Mouse (Mus musculus) cerebellum, postnatal 14 days (tissue): ENCODE measurements around the gene Gga1.

Experiments used
- DNase-seq, 2 experiments: peaks; one replicate each; pipeline ENCODE4 v3.0.0; 2021; ENCODE audit warnings: mixed read lengths in 2 of 2

Gga1 gene

DNA sequence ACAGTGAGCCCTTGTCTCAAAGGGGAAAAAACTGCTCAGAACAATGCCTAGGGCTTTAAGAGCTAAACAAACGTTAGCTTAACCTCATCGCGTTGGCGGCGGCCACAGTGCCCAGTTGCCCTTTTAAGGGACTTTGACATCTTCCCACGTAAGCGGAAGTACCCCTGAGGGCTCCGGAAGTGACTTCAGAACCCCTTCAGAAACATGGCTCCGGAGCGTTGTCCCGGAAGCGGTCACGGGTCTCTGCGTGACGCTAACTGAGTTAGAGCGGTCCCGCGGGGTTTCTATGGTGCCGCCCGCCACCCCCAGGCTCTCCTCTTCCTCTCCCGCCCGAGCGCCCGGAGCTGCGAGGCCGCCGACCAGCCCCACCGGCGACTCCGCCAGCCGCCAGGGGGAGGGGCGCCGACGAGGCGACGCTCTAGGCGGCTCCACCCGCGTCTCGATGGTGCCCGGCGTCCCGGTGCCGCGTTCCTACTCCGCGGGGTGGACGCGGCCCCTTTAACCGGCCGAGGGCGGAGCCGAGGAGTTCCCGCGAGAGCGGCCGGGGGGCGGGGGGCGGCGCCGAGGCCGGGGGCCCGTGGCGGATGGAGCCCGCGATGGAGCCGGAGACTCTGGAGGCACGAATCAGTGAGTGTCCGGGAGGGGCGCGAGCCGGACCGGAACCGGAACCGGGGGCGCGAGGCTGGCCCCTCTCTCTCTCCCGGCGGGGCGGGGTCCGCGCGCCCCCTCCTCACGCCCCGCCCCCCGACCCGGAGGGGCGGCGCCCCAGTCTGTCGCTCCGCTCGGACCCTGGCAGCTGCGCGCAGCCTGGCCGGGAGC is at the start of gene Gga1:
Gene Gga1 (plus strand): TSS at position 200 of the 819 bp plus-strand sequence.
- peak; percentile 96 to 97 for DNase-seq

- DNase-seq = no peak
Measured at GRCm38 (mm10) chr15:78828315-78828714, 48.7 kb upstream of the Gga1 start.

- DNase-seq = no peak
Measured at GRCm38 (mm10) chr15:78829636-78830035, 47.4 kb upstream of the Gga1 start.

GRCm38 (mm10) chr15:78830742-78831719 is 46.0 kb upstream of the Gga1 start:
- DNase-seq = no peak

DNA sequence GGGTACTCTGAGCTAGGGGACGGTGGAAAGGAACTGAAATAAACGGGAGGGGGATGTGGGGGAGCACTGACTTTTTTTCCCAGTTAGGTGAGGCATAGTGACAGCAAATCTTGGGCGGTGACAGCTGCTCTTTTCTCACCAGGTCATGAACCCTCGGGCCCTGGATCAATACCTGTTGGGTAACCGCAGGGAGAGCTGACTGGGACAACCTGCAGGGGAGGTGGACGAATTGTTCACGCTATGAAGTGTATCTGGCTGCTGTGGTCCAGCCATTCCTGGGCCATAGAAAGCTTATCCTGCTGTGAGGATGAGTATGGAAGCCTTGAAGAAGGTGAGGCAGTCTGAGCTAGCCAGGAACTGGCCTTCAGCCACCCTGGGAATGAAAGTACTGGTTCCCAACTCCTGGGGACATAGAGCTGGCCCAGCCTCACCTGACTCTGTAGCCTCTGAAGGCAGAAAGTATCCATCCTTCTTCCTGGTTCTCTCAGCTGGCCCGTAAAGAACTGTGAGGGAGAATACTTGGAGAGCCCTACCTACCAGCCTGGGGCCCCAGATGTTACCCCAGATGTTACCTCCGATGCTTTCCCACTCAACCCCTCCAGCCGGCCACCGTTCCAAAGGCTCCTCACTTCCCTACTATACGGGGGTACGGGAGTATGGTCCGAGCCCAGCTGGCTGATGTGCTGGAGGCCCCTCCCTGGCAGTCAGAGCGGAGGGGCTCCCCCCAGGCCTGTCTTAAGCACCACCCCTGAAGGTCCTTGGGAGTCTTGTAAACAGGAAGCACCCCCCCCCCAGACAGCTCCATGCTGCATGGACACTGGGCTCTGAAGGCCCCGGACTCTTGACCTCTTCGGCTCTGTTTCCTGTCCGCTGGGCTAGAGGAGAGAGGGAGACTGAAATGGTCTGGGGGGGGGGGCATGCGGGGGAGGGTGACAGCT is 45.0 kb upstream of the Gga1 start:
- no peak for DNase-seq

DNA sequence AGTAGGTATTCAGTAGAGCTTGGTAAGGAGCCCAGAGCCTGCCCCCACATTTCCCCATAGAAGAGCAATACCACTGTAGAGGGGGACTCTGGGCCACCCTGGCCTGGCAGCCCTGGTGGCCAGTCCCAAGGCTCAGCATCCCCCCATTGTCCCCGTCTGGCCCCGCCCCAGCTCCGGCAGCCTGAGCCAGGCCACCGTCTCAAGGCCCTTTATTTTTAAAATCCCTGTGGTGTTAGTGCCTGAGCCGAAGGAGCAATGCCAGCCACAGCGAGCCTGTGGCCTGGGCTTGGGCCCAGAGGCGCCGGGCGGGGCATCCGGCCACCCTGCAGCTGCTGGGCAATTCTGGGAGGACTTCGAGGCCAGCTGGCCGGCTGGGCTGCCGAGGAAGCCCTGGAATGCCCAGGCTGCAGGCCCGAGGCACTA is 44.3 kb upstream of the Gga1 start:
- peak; percentile 75 to 80 for DNase-seq

- DNase-seq = no peak
Measured at GRCm38 (mm10) chr15:78833582-78833981, 43.4 kb upstream of the Gga1 start.

GRCm38 (mm10) chr15:78834233-78835005 is 42.6 kb upstream of the Gga1 start:
- peak in 1 of 2 experiments; percentile 8 for DNase-seq

- peak; percentile 70 to 75 for DNase-seq
Measured at GRCm38 (mm10) chr15:78835200-78836085, 41.5 kb upstream of the Gga1 start.

DNA sequence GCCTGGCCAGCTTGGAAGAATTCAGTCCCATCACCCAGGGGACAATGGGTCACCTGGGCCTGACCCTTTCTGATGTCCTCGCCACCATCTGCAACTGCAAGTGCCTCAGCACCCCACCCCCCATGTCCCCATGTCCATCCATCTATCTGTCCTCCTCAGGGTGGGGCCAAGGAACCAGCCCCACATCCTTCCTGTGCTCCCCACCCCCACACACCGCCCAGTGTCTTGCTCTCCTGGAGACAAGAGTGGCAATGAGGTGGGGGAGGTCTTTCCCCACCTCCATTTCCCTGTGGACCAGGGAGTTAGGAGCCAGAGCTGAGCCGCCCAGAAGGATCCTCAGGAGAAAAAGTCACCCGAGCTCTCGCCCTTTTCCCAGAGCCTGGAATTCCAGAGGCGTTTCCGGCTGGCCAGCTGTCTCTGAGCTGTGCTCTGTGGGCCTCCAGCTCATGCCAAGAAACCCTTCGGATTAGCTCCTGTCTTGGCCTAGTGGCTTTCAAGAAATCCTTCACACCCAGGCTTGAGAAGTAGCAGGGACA is 40.8 kb upstream of the Gga1 start:
- peak in 1 of 2 experiments; percentile 23 for DNase-seq

DNA sequence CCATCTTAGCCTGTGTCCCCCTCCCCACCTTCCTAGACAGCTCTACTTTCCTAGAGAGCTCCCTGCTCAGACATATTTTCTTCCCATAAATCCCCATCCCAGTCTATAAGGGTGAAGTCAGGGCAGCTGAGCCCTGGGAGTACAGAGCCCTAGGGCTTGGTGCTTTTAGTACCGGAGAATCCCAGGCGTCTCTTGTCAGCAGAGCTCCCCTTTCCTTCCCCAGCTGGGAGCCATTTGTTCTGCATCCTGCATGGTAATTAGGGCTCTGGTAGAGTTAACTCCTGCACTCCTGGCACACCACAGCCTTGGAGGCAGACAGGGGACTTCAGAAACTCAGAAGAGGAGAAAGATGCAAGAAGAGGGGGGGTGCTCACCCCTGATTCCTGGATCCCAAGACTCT is 37.2 kb upstream of the Gga1 start:
- DNase-seq = no peak

GRCm38 (mm10) chr15:78840241-78840640 is 36.7 kb upstream of the Gga1 start:
- DNase-seq = no peak

GRCm38 (mm10) chr15:78840751-78841150 is 36.2 kb upstream of the Gga1 start:
- no peak for DNase-seq

DNA sequence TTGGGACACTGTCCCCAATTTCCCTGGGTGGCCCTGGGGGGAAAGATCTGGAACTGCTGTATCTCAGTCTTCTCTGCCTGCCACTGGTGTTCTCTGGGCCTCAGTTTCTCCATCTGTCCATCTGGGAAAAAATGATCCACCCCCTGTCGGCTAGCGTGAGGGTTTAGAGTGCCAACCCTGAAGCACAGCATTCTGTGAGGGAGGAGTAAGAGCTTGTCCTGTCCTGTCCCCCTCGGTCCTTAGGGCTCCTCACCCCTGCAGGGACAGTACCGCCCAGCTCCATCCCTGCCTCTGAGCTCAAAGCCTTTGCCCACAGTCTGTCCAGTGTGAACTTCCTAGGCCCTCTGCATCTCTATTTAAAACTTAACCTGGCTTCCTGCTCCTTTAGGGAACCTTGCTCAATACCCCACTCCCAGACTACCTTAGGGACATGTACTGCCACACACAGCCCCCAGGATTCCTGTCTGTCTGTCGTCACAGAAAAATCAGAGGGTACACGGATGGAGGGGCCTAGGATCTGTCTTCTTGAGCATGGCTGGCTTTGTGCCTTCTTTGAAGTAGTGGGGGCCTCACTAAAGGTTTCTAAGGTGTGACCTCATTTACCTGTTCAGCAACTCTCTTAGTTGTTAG is 35.7 kb upstream of the Gga1 start:
- DNase-seq = no peak

- peak in 1 of 2 experiments; percentile 38 for DNase-seq
Measured at GRCm38 (mm10) chr15:78842371-78843163, 34.4 kb upstream of the Gga1 start, which contains the start of gene Cdc42ep1. Gene Cdc42ep1, plus strand, starts transcription at chr15:78842624.

- no peak for DNase-seq
Measured at GRCm38 (mm10) chr15:78843581-78844469, 33.2 kb upstream of the Gga1 start.

GRCm38 (mm10) chr15:78844791-78845190 is 32.2 kb upstream of the Gga1 start:
- no peak for DNase-seq

DNA sequence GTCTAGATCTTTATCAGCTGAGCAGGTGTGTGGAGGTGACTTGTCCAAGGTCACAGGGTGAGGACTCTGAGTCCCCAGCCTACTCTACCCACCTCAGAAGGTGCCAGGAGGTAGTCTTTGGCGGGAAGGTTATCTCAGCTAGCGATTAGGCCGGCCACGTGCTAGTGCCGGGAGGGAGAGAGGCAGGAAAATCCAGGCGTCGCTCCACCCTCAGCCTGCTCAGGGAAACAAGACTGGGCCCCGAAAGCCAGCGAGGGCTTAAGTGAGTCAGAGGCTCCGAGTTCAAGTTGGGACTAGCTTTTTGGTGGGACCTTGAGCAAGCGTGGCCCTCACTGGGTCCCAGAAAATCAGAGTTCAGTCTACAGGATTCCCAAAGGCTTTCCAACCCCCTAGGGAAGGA is 31.7 kb upstream of the Gga1 start:
- DNase-seq = no peak
